Mouse (Mus musculus) olfactory bulb, adult 2 months (tissue): ENCODE results near the gene Acap1.

ENCODE experiments used
- CTCF ChIP-seq: fragments of 200-500 bp; IDR thresholded peaks from 2 replicates; pipeline ENCODE4 v1.5.1; 2012; ENCODE audit warnings: low read depth, mild to moderate bottlenecking, low read length, moderate library complexity; ENCODE audit not compliant: insufficient read depth
- POLR2A ChIP-seq: fragments of 200-500 bp; IDR thresholded peaks from 2 replicates; pipeline ENCODE4 v1.6.1; 2012; ENCODE audit warnings: mild to moderate bottlenecking, low read depth, low read length, moderate library complexity; ENCODE audit not compliant: insufficient read depth

- TF ChIP-seq CTCF = no peak
- TF ChIP-seq POLR2A = no peak
These were observed 22.8 kb upstream of the Acap1 start for GRCm38 (mm10) chr11:69918118-69918517.
